Mouse (Mus musculus) T-helper 2 cell (primary cell): ENCODE measurements around the gene Uroc1.

ENCODE experiments used
- in situ Hi-C: fragments of 300-600 bp; cut with MboI, MseI; formaldehyde crosslinking; loops from one replicate; pipeline ENCODE4 v1.15.1; 2025; ENCODE audit warnings: high pct_unique_total_duplicates

Gene Uroc1

DNA sequence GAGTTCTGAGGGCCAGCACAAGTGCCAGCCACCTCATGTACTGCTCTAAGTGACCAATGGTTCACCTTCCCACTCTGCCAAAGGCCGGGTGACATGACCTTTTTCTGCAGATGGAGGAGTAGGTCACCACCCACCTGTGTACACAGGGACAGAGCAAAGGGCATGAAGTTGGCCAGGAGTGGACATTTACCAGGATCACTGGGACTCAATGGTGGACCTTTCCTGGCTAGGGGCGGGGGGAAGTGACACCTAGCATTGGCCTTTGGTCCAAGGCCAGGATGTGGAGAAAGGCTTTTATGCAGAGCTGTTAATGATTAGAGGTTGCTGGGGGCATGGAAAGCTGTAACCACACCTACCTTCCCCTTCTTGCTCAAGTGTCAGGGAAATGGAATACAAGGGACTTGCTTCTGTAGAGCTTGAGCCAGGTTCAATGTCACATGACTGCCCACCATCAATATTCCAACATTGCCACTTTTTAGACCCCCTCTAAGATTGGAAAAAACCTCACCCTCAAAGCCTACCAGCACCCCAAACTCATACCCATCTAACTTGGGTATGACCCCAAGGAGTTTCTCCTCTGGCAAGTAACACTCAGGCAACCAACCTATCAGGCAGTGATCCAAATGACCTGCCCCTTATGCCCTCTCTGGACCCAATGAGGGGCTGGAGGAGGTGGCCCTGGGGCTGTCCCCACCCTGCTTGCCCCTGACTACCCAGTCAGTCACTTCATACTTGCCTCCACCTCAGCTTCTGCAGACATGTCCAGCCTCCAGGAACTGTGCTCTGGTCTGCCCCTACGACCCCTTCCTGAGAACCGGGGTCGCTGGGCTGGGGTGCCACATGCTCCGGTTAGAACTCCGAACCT is at the start of gene Uroc1:
Gene Uroc1, plus strand, starts transcription at position 724 of the 865 bp plus-strand sequence.
- in situ Hi-C loops: no loop called here

DNA sequence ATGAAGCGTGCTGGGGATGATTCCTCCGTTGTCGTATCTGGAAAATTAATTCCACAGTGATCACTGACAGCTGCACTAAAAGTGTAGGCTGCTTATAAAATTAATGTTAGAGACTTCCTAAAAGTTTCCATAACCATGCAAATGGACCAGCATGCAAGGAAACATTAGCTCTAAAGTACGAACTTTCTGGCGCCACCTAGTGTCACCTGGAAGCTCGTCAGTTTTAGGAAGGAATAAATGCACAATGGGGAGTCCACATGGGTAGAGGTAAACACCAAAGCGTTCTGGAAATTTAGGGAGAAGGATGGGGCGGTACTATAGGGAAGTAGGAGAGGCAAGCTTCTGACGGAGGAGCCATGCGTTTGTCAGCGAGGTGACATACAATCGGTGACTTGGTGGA is 44.8 kb upstream of the Uroc1 start:
- in situ Hi-C loops: no loop called here

DNA sequence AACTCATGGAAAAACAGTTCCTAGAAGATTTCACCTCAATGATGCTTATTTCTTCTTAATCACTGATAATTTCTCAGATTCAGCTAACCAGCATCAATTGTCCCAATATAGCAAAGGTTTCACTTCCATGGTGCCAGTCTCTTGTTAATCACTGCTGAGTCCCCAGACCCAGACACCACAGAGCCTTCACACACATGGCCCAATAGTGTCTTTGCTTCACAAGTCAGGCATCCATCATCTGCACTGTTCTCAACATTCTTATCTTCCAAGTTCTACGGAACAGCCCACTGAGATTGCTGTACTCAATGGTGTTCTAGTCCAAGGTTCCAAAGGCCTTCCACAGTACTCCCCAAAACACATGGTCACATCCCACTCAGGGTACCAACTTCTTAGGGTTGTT is 32.2 kb upstream of the Uroc1 start, which contains the start of gene BC048671:
Gene BC048671, plus strand, starts transcription at position 301 of the 400 bp plus-strand sequence.
- in situ Hi-C loops: no loop called here

DNA sequence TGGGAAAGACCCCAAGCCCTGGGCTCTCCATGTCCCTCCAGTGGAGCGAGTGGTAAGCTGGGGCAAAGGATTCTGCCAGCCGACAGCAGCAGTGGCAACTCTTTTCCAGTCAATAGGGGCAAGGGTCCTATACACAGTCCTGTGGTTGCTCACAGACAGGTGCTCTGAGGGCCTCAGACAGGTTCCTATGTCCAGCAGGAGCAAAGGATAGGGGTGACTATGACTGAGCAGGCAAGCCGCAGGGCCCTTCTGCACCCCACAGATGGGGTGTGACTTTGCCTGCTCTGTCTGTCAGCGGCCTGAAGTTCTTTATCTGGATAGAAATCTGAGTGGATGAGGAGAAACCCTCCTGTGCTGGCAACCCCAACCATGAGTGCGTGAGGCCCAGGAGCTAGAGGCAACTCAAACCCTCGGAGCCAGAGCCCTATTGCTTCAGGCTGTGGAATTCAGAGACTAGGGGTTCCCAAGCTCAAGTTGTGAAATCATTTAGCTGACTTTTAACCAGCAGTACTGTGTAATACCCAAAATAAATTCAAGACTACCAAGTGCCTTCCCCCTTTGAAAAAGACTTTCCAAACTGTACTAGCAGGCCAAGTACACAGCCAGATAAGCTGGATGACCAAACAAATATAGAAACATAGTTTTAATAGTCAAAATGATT is 26.6 kb upstream of the Uroc1 start:
- in situ Hi-C loops: no loop called here

DNA sequence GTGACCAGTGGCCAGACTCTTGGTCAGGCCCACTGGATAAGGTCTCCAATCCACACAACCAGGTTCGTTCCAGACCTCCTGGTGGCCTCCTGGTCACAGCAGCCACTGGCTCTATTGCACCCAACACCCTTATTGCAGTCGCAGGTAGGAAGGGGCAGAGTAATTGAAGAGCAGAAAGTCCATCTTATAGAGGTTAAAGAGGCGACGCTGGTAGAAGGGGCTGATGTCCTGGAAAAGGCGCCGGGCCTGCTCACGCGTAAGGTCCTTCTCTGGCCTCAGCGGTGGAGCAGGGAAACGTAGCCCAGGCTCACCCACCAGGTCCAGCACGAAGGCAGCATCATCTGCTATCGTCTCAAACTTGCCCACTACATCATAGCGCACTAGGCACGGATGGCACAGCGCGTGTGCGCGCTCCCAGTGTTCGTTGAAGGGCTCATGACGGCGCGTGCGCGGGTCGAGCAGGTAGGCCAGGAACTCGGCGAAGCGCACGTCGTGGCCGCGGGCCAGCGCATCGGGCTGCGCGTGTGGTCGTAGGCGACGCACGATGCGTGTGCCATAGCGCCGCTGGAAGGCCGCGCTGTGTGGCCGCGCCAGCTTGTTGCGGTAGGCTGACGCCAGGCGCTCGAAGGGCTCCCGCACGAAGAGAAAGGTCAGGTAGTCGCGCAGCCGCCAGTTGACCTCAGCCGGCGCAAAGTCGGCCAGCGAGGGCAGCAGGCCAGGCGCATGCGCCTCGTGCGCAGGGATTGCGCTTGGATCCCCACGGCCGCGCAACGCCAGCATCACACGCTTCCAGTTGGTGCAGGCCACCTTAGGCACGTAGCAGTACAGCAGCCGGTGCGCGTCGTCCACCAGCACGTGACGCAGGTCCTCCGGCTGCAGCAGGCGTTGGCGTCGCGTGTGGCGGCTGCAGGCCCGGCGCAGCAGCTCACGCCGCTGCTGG is 24.0 kb upstream of the Uroc1 start:
- in situ Hi-C loops: no loop called here

DNA sequence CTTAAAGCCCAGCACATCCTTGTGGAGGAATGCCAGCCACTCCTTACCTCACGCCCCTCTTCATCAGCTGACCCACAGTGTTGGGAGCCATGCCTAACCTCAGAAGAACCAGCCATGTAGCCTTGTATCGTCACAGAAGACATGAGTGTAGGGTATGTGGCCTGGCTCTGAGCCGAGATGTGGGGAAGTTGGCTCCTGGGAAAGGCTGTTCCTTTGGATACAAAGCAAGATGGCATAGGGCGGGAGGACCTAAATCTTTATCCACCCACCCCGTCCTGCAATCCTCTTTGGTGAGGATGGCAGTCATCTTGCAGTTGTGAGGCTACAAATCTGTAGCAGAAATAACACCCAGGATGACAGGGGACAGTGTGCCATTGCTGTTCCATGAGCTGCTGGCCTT is 17.1 kb upstream of the Uroc1 start:
- in situ Hi-C loops: no loop called here

DNA sequence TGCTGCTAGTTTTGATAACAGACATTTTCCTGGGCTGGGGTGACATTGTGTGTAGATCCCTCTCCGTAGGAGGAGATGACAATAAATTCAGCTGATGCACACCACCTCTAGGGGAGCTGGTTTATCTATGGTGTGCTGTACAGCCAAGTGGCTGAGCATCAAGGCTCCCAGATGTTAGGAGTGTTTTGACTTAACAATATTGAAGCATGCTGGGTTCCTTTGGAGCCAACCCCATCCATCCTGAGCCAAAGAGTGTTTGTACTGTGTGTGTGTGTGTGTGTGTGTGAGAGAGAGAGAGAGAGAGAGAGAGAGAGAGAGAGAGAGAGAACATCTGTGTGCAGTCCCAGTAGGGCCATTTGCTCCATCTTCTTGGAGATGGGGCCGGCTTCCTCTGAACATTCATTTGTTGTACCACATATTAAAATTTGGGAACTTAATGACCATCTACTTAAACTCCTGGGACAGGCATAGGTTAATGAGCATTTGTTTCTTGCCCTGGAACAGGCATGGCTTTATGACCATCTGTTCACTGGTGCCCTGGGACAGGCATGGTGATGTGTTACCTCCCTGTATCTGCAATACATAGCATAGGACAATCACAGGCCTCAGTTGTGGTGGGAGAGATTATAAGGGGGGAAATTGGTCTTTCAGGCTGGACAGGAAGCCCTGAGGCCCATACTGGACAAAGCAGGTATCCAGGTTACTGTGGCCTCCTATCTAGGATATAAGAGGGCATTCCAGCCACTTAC is 15.4 kb upstream of the Uroc1 start:
- in situ Hi-C loops: no loop called here

DNA sequence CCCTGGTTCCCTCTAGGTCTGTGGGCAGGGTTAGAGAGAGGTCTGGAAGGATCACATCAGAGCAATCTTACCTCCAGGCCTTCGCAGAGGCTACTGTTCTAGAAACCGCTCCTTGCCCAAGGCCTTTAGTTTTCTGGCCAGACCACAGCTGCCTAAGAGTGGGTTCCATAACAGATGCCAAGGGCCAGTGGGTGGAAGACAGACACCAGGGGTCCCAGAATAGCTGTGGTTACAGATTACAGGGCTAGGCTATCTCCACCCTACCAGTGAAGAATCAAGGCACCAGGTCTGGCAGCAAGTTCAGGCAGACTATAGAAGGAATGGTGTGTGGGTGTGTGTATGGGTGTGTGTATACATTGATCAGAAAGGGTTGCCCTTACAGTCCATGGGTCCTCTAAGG is 14.1 kb upstream of the Uroc1 start:
- in situ Hi-C loops: no loop called here

DNA sequence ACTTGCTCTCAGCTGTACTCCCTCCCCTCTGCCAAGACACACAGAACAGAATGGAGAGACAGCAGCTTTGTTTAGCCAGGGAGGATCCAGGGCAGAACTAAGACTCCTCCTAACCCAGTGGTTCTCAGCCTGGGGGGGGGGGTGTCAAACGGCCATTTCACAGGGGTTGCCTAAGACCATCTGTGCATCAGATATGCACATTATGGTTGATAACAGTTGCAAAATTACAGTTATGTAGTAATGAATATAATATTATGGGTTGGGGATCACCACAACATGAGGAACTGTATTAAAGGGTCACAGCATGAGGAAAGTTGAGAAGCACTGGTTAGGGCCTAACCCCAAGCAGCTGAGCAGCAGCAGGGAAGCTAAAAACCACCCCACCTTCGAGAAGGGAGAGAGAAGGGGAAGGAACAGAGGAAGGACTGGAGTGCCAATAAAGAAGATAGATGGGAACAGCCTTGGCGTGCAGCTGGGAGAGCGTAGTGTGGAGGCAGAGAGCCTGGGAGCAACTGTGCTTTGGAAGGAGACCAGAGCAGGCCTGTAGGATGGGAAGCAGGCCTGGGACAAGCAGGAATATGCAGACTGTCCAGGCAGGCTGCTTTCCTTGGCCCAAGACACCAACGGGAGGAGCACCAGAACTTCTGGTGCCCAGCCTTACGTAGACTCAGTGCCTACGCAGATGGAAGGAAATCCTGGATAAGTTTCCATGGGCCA is 13.5 kb upstream of the Uroc1 start:
- in situ Hi-C loops: no loop called here

DNA sequence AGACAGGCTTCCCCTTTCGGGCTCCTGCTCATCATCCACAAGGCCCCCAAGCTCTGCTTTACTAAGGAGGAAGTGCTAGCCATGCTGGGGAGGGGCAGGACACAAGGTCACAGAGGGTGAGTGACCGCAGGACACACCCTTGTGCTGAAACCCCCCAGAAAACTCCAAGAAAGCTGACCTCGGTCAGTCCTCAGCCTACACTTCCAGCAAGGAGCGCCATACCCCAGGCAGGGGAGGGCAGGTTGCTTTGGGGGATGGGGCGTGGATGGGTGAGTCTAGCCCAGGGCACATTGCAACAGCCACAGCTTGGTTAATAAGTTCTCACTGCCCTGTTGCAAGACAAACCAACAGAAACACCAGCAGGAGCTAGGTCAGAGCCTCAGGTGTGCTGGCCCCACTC is 12.7 kb upstream of the Uroc1 start:
- in situ Hi-C loops: no loop called here

DNA sequence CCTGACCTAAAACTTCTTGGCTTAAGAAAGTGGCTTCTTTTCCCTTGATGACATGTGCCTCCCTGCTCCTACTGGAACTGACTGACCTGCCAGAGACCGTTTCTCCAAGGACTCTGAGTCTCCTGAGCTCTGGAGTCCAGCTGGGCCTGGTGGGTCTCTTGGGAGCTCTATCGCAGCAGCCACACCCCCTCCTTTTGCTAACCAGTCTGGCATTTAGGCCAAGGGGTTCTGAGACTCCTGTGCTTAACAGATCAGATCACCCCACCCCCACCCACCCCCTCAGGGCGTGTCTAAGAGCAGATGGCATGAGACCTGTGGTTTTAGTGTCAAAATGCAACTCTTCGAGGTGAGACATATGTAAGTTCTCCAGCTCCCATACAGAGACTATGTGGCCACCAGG is 11.3 kb upstream of the Uroc1 start:
- in situ Hi-C loops: no loop called here

DNA sequence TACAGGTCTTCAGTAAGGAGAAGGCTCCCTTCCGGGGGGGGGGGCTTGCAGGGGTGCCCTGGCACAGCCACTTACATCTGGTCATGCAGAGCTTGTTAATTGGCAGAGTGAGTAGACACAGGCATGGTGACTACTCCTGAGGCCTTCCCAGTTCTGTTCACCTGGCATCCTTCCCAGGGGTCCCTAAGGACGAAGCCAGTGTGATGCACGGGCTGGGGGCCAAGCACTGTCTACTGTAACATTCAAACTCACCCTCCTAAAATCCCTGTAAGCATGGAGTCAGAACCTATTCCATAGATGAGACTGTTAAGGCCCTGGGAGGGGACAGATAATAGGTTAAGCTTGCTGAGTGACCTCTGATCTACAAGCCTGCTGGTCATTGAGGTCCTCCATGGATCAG is 9.1 kb upstream of the Uroc1 start:
- in situ Hi-C loops: no loop called here

DNA sequence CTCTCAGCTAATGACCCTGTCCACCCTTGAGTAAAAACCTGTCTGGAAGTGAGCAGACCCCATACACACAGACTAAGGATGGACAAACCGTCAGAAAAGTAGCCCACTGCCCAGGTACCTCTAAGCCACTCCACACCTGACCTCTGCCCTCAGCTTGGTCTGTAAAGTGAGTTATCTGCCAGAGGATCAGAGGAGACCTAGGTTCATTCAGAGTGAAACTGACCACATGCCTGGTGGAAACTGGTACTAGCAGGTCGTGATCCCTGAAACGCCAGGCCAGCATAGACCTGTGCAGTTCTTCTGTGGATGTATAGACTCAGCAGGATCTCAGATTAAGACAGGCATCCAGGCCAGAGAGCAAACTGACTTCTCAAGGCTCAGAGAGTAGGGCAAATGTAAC is 8.6 kb upstream of the Uroc1 start:
- in situ Hi-C loops: no loop called here

DNA sequence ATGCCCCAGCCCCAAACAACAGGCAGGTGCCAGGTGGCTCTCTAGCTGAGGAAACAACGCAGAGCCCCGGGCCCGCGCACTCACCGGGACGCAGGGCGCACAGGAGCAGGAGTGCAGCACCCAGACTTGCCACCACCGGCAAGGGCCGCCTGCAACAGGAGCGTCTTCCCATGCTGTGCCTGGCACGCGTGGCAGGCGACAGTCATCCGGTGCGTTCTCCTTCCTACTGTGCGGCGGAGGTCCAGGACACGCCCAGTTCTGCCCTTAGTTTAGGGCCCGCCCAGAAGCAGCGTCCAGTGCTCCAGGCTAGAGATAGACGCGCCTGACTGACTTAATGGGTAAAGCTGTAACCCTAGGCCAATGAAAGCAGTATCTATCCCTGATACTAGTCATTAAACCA is 8.1 kb upstream of the Uroc1 start, which contains the start of gene Chst13:
Gene Chst13, minus strand, starts transcription at position 195 of the 400 bp plus-strand sequence.
- in situ Hi-C loops: loop anchor here (5.0 kb wide), 1 partner anchor 643 kb away; no protein-coding TSS in a partner anchor

DNA sequence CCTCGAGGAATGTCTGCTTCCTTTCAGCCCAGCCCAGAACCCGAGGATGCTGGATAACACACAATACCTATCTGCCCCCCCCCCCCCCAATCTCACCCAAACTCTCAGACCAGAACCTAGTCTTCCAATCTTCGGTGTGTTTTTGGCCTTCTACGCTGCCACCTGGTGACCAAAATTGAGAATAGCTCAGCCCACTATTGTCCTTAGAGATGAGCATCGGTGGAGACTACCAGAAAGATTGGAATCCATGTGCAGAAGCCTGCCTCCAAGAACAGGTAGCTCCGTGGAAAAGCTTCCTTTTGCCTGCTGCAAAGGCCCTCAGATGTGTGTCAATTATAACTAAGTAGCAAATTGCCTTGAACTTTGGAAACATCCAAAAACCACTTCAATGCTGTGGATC is 5.4 kb upstream of the Uroc1 start:
- in situ Hi-C loops: loop anchor here (5.0 kb wide), 1 partner anchor 645 kb away; no protein-coding TSS in a partner anchor

DNA sequence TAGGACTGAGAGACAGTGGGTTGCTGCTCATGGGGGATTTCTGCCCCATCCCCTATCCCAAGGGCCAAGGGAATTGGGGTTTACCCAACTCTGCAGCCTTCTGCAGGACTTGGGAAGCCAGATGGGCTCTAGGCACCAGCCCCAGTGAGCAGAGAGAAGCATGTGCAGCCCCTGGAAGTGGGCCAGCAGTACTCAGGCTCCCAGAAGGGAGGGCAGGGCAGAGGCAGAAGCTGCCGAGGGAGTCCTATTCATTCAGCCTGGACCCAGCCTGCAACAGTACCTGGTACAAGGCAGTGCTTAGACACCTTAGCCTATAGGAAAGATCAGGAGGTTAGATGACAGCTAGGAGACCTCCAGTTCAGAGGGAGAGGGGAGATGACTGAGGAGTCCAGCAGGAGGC is 3.1 kb upstream of the Uroc1 start:
- in situ Hi-C loops: loop anchor here (5.0 kb wide), 1 partner anchor 648 kb away; no protein-coding TSS in a partner anchor

DNA sequence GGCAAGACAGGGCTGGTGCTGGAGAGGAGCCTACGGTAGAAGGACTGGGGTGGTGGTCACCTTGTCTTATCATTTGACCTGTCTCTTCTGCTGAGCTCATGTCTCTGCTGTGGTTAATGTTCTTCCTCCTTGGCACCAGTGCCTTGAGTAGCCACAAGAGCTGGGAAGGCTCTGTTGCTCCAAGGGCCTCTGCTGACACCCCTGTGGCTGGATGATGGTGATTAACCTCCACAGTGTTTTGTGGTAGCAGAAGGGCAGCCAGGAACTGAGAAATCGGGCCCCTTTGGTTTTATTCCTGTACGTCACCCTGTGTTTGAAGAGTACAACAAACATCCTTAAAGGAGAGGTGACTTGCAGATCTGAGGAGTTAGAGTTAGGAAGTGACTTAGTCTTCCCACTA is 1.2 kb downstream of the Uroc1 start:
- in situ Hi-C loops: no loop called here

DNA sequence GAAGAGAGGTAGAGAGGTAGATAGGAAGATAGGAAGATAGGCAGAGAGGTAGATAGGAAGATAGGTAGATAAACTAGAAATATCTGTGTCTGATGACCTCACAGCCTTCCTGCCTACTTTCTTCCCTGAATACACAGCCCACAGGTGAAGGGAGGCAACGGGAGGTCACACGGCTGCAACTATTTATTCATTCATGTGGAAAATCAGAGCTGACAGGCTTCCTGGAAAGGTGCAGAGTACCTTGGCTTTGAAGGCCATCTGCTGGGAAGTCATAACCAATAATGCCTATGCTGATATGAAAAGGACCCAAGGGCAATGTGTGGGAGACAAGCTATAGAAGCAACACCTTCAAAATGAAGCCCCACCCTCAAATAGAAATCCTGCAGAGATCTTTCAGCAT is 9.3 kb downstream of the Uroc1 start:
- in situ Hi-C loops: no loop called here

DNA sequence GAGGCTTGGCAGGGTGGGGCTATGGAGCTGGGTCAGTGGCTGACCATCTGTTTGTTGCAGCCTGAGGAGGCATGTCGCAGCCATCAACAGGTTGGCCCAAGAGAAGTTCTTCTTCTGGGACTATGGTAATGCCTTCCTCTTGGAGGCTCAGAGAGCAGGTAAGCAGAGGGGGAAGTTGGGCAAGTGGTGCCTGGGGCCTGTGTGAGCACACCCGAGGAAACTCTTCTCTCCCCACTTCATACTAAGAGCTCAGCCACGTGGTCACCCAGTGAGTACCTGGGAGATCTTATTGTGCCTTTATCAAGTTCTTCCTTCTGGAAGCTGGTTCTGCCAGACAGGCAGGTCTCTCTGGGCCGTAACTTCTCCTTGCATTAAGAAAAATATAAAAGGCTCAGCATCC is 14.1 kb downstream of the Uroc1 start:
- in situ Hi-C loops: no loop called here

DNA sequence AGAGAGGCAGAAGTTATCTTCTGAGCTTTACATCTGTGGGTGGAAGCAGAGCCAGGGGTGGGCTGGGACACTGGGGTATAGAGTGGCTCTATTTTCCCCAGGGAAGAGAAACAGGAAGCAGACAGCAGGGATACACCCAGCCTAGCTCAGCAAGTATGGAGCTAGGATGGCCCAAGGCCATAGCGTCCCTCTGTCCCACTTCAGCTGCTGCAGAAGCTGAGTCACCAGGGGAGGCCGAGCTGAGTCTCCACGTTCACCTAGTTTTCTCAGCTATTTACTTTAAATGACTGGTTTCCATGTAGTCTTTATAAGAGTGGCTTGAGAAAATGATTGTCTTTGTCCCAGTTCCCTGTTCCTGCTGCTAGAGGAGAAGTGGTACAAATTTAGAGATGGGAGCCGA is 15.4 kb downstream of the Uroc1 start:
- in situ Hi-C loops: no loop called here
